Mouse (Mus musculus) gastrocnemius, postnatal 25 days (tissue): ENCODE results near the gene Slc24a4. TPM values are rescaled to one million over a fixed set of nuclear protein-coding genes. Genes with fewer than 3 reads are reported as not detected.

Source experiments
- DNase-seq: peaks from one replicate; pipeline ENCODE4 v3.0.0; 2022
- total RNA-seq, 2 experiments: library from RNA; stranded (reverse); gene quantifications; 1 replicate in 1 of 2; 2 replicates in 1 of 2; pipeline ENCODE4 v1.2.3; 2021

The Slc24a4 gene
- total RNA-seq, 2 experiments from 2014 or later: not detected

- DNase-seq: no peak
Observed at GRCm38 (mm10) chr12:102285318-102285717, 156.8 kb downstream of the Slc24a4 start.

- DNase-seq: no peak
Observed at GRCm38 (mm10) chr12:102285779-102286178, 157.2 kb downstream of the Slc24a4 start.

GRCm38 (mm10) chr12:102286681-102287414 lies 158.3 kb downstream of the Slc24a4 start:
- DNase-seq: peak; percentile 25

DNA sequence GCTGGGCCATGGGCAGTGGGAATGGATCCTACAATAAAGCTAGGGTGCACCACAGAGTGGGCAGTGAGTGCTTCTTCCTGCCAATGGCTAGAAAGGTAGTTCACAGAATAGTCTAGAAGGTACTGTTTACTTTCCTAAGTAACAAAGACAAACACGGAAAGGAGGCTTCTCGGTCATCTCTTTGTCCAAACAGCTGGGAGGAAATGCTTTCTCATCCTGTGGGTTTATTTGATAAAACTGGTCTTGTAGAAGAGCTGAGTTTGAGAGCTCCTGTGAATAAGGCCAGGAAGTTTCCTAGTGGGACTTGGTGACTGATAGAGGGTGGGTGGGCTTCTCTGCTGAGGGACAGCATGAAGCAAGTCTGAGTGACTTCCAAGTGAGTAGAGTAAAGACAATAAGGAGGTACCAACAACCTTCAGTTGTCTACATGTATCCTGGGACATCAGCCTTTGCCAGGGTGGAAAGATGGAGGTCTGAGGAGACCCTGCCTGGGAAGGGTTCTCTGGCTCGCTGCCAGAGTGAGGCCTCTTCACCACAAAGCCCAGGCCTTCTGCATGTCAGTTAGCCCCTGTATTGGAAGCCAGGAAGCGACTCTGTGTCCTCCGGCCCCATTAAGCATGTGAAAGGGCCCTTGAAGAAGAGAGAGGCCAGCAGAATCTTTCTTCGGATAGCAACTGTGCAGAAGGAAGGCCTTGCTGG lies 159.5 kb downstream of the Slc24a4 start:
- no peak for DNase-seq

DNA sequence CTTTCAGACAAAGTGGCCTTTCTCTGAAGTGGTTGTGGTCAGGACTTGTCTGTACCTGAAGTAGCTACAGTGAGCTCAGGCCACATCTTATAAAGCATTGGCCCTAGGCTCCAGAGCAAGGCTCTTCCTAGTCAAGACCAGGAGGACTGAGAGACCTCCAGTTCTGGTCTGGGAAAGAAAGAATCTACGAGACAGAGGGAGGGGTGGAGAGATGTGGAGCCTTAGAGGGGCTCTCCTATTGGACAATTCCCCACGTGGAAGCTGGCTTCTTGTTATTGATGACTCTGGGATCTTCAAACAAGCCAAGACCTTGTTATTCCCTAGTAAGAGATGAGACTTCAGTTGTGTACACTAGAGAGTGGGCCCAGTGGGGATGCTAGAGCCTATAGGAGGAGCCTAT lies 160.3 kb downstream of the Slc24a4 start:
- DNase-seq: no peak

GRCm38 (mm10) chr12:102289568-102289967 lies 161.0 kb downstream of the Slc24a4 start:
- DNase-seq: no peak

DNA sequence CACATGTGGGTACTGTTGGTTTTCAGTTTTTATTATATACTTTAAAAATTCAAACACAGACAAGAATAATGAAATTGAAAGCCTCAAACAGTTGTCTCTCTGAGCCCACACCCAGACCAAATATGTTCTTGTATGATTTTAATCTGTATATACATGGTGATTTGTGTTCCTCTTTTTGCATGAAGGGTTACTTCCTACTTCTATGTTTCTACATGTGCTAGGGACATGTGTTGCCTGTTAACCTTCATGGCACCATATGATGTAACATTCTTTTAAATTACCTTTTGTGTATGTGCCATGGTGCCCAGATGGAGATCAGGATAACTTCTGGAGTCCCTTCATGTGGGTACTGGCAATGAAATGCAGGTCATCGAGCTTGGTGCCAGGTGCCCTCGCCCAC lies 162.1 kb downstream of the Slc24a4 start:
- no peak for DNase-seq

- no peak for DNase-seq
Observed at GRCm38 (mm10) chr12:102291686-102292085, 163.2 kb downstream of the Slc24a4 start.

DNA sequence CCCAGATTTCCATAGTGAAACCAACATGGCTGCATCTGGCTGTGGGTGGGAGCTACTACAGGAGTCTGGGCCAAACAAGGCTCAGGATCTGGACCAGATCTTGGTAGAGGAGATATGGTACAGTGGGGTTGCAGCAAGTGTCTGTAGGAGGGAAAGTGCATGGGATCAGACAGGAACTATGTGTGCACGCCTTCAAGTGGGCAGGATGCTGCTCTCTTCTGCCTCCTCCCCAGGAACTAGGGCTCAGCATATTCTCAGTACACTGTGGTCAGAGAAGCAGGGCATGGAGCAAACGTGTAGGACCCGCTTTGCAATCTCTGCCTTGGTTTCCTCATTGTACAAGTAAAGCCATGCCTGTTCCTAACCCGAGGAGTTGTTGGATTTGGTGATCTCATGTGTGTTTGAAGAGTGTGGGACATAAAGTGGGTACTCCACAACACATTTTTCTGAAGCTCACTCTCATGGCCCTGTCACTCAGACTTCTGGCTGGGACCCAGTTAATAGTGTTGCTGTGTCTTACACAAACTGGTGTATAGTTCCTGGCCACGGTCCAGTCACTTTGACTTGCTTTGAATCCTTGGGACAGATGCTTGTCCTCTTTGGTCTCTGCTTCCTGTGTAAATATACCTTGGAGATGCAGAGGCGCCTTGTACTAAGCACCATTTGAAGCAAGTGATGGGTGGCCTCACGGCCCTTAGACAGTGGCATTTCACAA lies 164.1 kb downstream of the Slc24a4 start:
- no peak for DNase-seq

- DNase-seq: no peak
Observed at GRCm38 (mm10) chr12:102294634-102295033, 166.1 kb downstream of the Slc24a4 start.

GRCm38 (mm10) chr12:102295230-102295629 lies 166.7 kb downstream of the Slc24a4 start:
- no peak for DNase-seq

- no peak for DNase-seq
Observed at GRCm38 (mm10) chr12:102295662-102296061, 167.1 kb downstream of the Slc24a4 start.

GRCm38 (mm10) chr12:102296361-102296760 lies 167.8 kb downstream of the Slc24a4 start:
- no peak for DNase-seq

GRCm38 (mm10) chr12:102296967-102297366 lies 168.4 kb downstream of the Slc24a4 start:
- no peak for DNase-seq

DNA sequence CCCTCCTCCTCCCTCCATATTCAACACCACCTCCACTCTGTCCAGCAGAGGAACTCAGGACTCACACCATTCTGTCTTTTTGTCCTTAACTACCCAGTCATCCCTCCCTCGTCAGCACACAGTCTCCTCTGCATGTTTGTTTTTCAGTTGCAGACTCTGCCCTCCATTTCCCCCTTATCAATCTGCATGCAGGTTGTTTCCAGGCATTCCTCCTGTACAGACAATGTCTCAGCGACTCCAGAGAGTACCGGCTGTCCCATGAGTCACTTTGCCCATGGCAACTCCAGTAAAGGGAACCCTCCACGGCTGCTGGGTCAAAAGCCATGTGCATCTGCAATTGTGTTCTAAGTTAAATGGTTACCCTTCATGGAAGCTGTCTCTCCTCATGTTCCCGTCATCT lies 170.7 kb downstream of the Slc24a4 start:
- no peak for DNase-seq

- DNase-seq: no peak
Observed at GRCm38 (mm10) chr12:102301585-102301984, 173.1 kb downstream of the Slc24a4 start.

- peak; percentile 35 for DNase-seq
Observed at GRCm38 (mm10) chr12:102302322-102302721, 173.8 kb downstream of the Slc24a4 start.

DNA sequence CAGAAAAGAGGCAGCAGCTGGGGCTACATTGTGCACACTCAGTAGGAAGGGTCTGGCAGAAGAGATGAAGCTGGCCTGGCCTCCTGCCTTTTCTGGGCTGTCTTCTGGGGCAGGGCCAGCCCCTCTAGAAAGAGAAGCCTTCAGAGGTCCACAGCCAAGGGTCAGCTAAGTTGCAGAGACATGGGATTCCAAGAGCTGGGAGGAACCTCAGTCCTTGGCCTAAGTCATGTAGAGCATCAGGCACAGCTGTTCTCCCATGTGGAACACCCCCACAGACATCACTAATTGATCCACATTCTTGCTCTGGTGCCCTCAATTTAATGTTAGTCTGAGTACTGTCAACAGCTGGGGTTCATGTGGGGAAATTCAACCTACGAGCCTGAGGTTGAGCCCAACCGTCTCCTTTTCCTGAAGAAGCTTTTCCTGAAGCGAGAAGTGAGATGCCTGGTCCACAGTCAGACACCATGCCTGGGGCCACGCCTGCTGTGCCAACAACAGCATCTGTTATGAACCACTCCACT lies 174.4 kb downstream of the Slc24a4 start:
- peak; percentile 84 for DNase-seq

GRCm38 (mm10) chr12:102303867-102304266 lies 175.3 kb downstream of the Slc24a4 start:
- no peak for DNase-seq

- DNase-seq: no peak
Observed at GRCm38 (mm10) chr12:102305069-102305836, 176.7 kb downstream of the Slc24a4 start.

GRCm38 (mm10) chr12:102308001-102308456 lies 179.5 kb downstream of the Slc24a4 start:
- DNase-seq: peak; percentile 59

DNA sequence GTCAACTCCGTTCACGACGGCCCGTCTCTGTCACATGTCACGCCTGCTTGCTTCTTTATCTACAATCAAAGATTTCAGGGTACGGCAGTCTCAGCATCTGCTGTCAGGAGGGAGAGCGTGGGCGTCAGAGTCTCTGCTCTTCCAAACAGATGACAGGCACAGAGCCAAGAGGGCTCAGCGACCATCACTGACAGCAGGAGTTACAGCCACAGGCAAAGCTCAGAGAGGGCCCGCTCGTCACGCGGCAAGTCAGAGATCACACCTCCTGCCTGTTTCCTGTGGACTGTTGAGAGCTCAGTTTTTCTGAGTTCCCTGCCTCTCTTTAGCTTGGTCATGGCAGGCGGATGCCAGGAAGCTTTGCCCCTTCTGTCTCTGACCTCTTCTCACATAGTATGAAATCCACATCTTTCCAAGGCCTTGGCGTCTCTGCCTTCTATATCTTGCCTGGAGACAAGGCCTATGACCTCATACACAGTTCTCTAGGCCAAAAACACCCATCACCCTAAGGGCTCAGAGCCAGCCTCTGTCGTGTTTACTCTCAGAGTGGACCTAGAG lies 180.0 kb downstream of the Slc24a4 start:
- DNase-seq: peak; percentile 38
